Mouse (Mus musculus): ENCODE data around the gene Rgs13.

GRCm38 (mm10) chr1:144152526-144152925 is 24.6 kb downstream of the Rgs13 start:
- TF ChIP-seq CTCF (conservative IDR thresholded peaks at IDR 0.05 in 1 of 2, IDR thresholded peaks at IDR 0.05 in 1 of 2; ENCODE audit: low read depth in 2 of 2, low read length in 2 of 2) (no peak), JUND (conservative IDR thresholded peaks at IDR 0.05; ENCODE audit: low read depth, low read length) (no peak), POLR2AphosphoS2 (IDR thresholded peaks at IDR 0.05; ENCODE audit: low read depth, low read length) (no peak), TCF12 (IDR thresholded peaks at IDR 0.05; ENCODE audit: low read depth, low read length) (no peak), CHD1 (IDR thresholded peaks at IDR 0.05; ENCODE audit: low read depth, low read length) (no peak), MAX (IDR thresholded peaks at IDR 0.05; ENCODE audit: low read length) (no peak), MAZ (IDR thresholded peaks at IDR 0.05; ENCODE audit: low read depth, low read length) (no peak), MAFK (IDR thresholded peaks at IDR 0.05; ENCODE audit: insufficient replicate concordance, low read length) (no peak), USF1 (IDR thresholded peaks at IDR 0.05; ENCODE audit: low read depth, low read length) (no peak), NRF1 (IDR thresholded peaks at IDR 0.05; ENCODE audit: low read depth, low read length) (no peak), POLR2A (IDR thresholded peaks at IDR 0.05; ENCODE audit: low read depth, low read length) (no peak), RCOR1 (conservative IDR thresholded peaks at IDR 0.05; ENCODE audit: low read depth, low read length) (no peak), NELFE (IDR thresholded peaks at IDR 0.05; ENCODE audit: low read depth, low read length) (no peak)
